Mouse (Mus musculus) forebrain, embryonic 16.5 days (tissue): ENCODE data around the gene Tbc1d21. TPM values are rescaled to one million over a fixed set of nuclear protein-coding genes. Genes with fewer than 3 reads are reported as not detected.
A peak's percentile ranks its signal among the peaks of the same experiment; 100 is the strongest.

Source experiments
- ATAC-seq: fragments of 200-750 bp; cut with Nextera tagmentation; 2 replicates; pipeline ENCODE4 v1.8.0; 2017; ENCODE audit warnings: mild to moderate bottlenecking, moderate library complexity
- H3K27ac ChIP-seq: fragments of 300-500 bp; sonication (generic); 2 replicates; pipeline ENCODE4 v1.5.1; 2014; ENCODE audit warnings: low read length, control low read depth
- H3K27me3 ChIP-seq: fragments of 300-500 bp; sonication (generic); replicated peaks from 2 replicates; pipeline ENCODE4 v1.6.1; 2014; ENCODE audit warnings: low read length; ENCODE audit not compliant: control insufficient read depth, insufficient read depth
- H3K36me3 ChIP-seq: fragments of 300-500 bp; sonication (generic); 2 replicates; pipeline ENCODE4 v1.6.1; 2014; ENCODE audit not compliant: control insufficient read depth, insufficient read depth
- H3K4me1 ChIP-seq: fragments of 300-500 bp; sonication (generic); replicated peaks from 2 replicates; pipeline ENCODE4 v1.6.1; 2014; ENCODE audit warnings: low read length; ENCODE audit not compliant: control insufficient read depth, insufficient read depth
- H3K4me2 ChIP-seq: fragments of 300-500 bp; sonication (generic); 2 replicates; pipeline ENCODE4 v1.6.1; 2014; ENCODE audit warnings: mild to moderate bottlenecking, low read length, control low read depth
- H3K4me3 ChIP-seq: fragments of 300-500 bp; sonication (generic); replicated peaks from 2 replicates; pipeline ENCODE4 v1.5.1; 2014; ENCODE audit warnings: mild to moderate bottlenecking, low read length, control low read depth
- H3K9ac ChIP-seq: fragments of 300-500 bp; sonication (generic); replicated peaks from 2 replicates; pipeline ENCODE4 v1.6.1; 2014; ENCODE audit warnings: low read depth, low read length, control low read depth
- H3K9me3 ChIP-seq: fragments of 300-500 bp; sonication (generic); 2 replicates; pipeline ENCODE4 v1.6.1; 2016; ENCODE audit warnings: low read length; ENCODE audit not compliant: control insufficient read depth
- WGBS: fragments of 180-500 bp; shearing (Covaris S2); extraction: QIAGEN DNeasy Blood & Tissue Kit; methylation state at CpG from one replicate; pipeline ENCODE4 v1.1.7; 2014; 5-methylcytosine and 5-hydroxymethylcytosine counted together
- polyA plus RNA-seq: library from polyadenylated mRNA; unstranded; fragments of >200 nt; fragmentation: Nextera tagmentation; extraction: Ambion mirVana; gene quantifications from 2 replicates; pipeline ENCODE4 v1.2.1, GENCODE M21; 2015

Gene Tbc1d21
- polyA plus RNA-seq, 1 experiment from 2014 or later = not detected

DNA sequence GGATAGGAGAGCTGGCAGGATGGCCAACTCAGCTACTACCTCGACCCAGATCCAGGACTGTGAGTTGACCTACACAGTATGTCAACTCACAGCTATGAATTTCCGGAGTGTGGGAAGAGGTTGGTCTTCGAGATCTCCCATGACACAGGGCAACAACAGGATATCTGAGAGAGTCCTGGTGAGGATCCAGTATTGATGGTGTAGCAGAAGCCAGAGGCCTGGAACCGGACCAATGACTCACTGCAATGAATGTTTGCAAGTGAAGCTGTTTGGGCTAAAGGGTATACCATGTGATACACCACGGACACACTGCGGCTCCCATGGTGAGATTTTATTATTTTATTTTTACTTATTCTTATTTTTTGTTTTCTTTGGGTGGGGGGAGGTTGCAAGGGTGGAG, 15.6 kb downstream of the Tbc1d21 start:
- WGBS = 81% methylated on average over 6 of the region's 6 CpGs
- Histone ChIP-seq H3K36me3 (no peaks in the 10 kb centered on the region), H3K4me3 (no peak overlapping the region), H3K27ac (no peak overlapping the region), H3K9me3 (no peaks in the 10 kb centered on the region), H3K4me2 (no peak overlapping the region), H3K4me1 (peaks cover 18% of the 10 kb centered on the region), H3K9ac (no peak overlapping the region), H3K27me3 (no peaks in the 10 kb centered on the region)
- no peak for ATAC-seq

DNA sequence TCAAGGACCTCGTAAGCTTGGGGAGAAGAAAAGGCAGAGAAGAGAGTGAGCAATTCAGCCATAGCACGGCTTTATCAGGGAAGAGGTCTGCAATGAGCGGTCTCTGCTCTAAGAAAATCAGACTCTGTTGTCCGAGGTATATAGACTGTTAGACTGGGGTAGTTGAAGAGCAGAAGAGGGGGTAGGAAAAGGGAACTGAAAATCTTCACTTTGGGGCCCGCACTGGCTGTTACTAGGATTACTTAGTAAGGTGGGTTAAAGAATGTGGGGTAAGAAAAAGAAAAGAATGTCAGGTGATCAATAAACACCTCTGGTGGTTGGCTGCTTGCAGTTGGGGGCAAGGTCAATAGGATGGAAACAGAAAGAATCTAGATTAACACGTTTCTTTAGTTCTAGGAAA, 17.0 kb downstream of the Tbc1d21 start:
- Histone ChIP-seq H3K9ac (no peak overlapping the region), H3K36me3 (no peaks in the 10 kb centered on the region), H3K4me2 (no peak overlapping the region), H3K27ac (no peak overlapping the region), H3K27me3 (no peaks in the 10 kb centered on the region), H3K4me3 (no peak overlapping the region), H3K4me1 (peaks cover 18% of the 10 kb centered on the region), H3K9me3 (no peaks in the 10 kb centered on the region)
- no peak for ATAC-seq
- WGBS = 88% methylated on average over 6 of the region's 6 CpGs

DNA sequence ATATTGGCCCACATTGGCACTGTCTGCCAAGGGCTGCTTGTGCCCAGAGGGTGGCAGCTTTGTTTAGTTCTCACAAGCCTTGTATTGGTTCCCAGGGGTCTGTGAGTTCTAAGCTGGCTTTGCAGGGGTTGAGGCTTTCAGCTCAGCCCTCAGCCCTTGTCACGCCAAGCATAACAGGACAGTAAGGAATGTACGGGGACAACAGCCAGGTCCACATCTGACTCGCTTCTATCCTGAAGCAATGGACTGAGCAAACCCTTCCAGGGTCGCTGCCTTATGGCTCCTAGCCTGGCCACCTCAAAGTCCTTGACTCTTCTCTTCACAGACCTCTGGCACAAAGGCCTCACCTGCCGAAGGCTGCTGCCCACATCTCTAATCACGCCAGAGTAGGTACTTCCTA, 22.5 kb downstream of the Tbc1d21 start:
- ATAC-seq = no peak
- Histone ChIP-seq H3K27me3 (no peaks in the 10 kb centered on the region), H3K4me2 (no peak overlapping the region), H3K4me1 (0 out of 2 replicates have a peak, but pooled peaks cover 2% of the 10 kb centered on the region), H3K9me3 (no peaks in the 10 kb centered on the region), H3K4me3 (no peak overlapping the region), H3K36me3 (no peaks in the 10 kb centered on the region), H3K27ac (no peak overlapping the region), H3K9ac (no peak overlapping the region)
- 82% methylated on average over 6 of the region's 6 CpGs for WGBS

DNA sequence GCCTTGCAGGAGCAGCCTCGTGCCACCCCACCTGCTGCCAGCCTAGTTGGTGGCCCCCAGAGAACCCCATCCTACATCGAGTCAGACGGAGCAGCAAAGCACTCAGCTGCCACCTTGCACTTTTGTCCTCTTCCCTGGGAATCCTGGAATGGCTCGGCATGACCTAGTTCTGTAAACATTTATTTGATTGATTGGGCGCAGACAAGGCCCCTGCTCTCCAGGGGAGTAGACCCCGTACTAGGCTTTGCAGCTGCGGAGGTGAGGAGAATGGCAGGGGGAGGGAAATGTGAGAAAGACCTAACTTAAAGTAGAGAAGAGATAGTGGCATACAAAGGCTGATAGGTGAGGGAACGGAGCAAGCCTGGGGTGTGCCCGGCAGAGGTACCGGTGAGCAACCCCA, 23.8 kb downstream of the Tbc1d21 start:
- 47% methylated on average over 10 of the region's 10 CpGs for WGBS
- Histone ChIP-seq H3K36me3 (no peaks in the 10 kb centered on the region), H3K27me3 (no peaks in the 10 kb centered on the region), H3K9me3 (no peaks in the 10 kb centered on the region), H3K27ac (no peak overlapping the region), H3K9ac (no peak overlapping the region), H3K4me3 (no peak overlapping the region), H3K4me2 (no peak overlapping the region), H3K4me1 (0 out of 2 replicates have a peak, but pooled peaks cover 2% of the 10 kb centered on the region)
- ATAC-seq = no peak

DNA sequence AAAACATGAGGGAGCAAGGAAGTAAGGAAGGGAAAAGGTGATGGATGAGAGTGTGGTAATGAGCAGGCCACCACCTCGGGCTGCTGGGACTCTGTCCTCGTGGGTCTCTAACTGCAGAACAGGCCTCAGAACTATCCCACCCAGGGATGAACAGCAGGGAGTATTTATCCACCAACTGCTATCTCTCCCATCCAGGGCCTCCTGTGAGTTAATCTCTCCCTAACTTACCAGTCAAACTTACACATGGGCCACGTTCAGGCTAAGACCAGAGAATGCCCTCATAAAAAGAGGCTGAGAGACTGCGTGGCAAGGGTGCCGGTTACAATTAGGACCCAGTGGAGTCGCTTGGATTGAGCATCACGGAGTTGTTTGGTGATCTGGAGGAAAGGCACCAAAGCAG, 24.3 kb downstream of the Tbc1d21 start:
- no peak for ATAC-seq

DNA sequence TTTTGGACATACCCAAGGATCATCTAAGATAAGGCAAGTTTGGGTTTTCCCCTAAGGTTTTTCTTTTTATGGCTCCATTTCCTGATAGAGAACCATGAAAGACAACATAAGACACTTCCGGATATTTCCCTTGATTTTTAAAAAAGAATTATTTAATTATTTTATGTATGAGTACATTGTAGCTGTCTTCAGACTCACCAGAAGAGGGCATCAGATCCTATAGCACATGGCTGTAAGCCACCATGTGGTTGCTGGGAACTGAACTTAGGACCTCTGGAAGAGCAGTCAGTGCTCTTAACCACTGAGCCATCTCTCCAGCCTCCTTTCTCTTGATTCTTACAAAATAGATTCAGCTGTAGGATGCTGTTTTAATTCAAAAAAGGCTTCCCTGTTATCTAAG, 28.5 kb downstream of the Tbc1d21 start:
- no peaks in the 10 kb centered on the region for H3K27me3 ChIP-seq
- 0 out of 2 replicates have a peak, but pooled peaks cover 2% of the 10 kb centered on the region for H3K4me1 ChIP-seq
- no peaks in the 10 kb centered on the region for H3K9me3 ChIP-seq
- no peaks in the 10 kb centered on the region for H3K36me3 ChIP-seq
- H3K9ac ChIP-seq = no peak overlapping the region
- H3K27ac ChIP-seq = no peak overlapping the region
- 93% methylated on average over 1 of the region's 1 CpGs for WGBS
- H3K4me2 ChIP-seq = no peak overlapping the region
- no peak for ATAC-seq
- H3K4me3 ChIP-seq = no peak overlapping the region

More for the DNA sequence above, 24.3 kb downstream of the Tbc1d21 start:
- H3K9me3 ChIP-seq = no peaks in the 10 kb centered on the region
- no peaks in the 10 kb centered on the region for H3K36me3 ChIP-seq
- H3K4me1 ChIP-seq = 0 out of 2 replicates have a peak, but pooled peaks cover 2% of the 10 kb centered on the region
- no peak overlapping the region for H3K27ac ChIP-seq
- 79% methylated on average over 7 of the region's 7 CpGs for WGBS
- no peak overlapping the region for H3K4me3 ChIP-seq
- H3K9ac ChIP-seq = no peak overlapping the region
- H3K27me3 ChIP-seq = no peaks in the 10 kb centered on the region
- no peak overlapping the region for H3K4me2 ChIP-seq

DNA sequence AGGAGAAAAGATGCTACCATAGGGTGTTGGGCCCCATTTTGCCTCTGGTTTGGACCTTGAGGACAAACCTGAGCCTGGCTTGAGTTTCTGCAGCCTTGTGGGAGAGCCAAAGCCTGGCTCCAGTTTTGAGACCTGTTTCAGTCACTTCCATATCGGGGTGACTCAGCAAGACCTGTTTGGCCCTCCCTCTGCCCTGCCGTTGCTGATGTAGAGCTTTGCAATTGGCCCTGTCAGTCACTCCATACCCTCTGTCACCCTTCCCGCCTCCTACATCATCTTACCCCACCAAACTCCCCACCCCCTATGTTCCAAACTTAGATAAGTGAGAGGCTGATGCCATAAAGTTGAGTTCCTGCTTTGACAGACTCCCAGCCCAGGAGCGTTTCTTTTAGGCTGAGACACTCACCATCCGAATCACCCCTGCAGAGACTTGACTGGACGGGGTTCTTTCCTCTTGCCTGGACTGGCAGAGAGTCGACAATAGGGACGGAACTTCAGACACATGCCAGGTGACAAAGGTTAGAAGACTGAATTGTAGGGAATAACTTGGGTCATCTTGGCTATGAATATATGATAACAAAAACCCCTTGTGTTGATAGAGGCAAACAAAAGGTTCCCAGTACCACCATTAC, 33.5 kb downstream of the Tbc1d21 start:
- no peaks in the 10 kb centered on the region for H3K4me1 ChIP-seq
- H3K4me3 ChIP-seq = no peak overlapping the region
- H3K27ac ChIP-seq = no peak overlapping the region
- H3K9me3 ChIP-seq = no peaks in the 10 kb centered on the region
- no peak for ATAC-seq
- no peak overlapping the region for H3K4me2 ChIP-seq
- no peak overlapping the region for H3K9ac ChIP-seq
- H3K36me3 ChIP-seq = no peaks in the 10 kb centered on the region
- no peaks in the 10 kb centered on the region for H3K27me3 ChIP-seq
- WGBS = 78% methylated on average over 8 of the region's 8 CpGs

DNA sequence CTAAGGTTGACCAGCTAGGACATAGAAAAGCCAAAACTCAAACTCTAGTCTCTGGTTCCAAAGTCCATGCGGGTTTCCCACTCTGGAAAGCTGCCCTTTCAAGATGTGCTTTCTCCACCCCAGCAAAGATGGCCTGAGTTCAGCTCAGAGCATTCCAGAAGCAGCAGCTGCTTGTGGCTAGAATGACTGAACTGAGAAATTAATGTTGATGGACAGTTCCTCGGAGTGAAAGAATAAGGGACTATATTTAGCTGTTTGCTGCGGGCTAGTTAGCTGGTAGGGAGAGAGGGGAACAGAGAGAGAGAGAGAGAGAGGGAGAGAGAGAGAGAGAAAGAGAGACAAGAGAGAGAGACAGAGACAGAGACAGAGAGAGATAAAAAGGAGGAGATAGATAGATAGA, 39.0 kb downstream of the Tbc1d21 start:
- H3K4me2 ChIP-seq = no peak overlapping the region
- no peaks in the 10 kb centered on the region for H3K9me3 ChIP-seq
- 51% methylated on average over 3 of the region's 3 CpGs for WGBS
- no peaks in the 10 kb centered on the region for H3K36me3 ChIP-seq
- H3K27ac ChIP-seq = no peak overlapping the region
- H3K4me1 ChIP-seq = peaks cover 9% of the 10 kb centered on the region
- no peak overlapping the region for H3K9ac ChIP-seq
- no peak for ATAC-seq
- H3K4me3 ChIP-seq = no peak overlapping the region
- H3K27me3 ChIP-seq = no peaks in the 10 kb centered on the region

DNA sequence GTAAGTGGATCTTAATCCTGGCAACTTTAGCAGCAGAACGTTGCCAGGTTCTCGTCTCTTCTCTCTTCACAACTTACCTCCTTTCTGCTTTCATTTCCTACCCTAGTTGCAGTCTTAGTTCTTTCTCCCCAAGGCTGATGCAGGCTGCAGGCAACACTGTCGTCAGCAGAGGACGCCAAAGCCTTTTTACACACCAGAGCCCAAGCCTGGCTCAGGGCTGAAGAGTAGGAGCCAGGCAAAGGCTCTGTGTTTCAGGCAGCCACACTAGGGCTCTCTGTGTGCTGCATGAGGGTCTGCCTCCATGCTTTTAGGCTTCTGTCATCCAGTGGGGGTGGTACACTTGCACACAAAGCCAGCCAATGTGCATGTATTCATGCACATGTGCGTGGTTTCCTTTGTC, 40.0 kb downstream of the Tbc1d21 start:
- Histone ChIP-seq H3K9ac (no peak overlapping the region), H3K4me3 (no peak overlapping the region), H3K27ac (no peak overlapping the region), H3K4me2 (no peak overlapping the region), H3K36me3 (no peaks in the 10 kb centered on the region), H3K27me3 (no peaks in the 10 kb centered on the region), H3K4me1 (peaks cover 9% of the 10 kb centered on the region), H3K9me3 (no peaks in the 10 kb centered on the region)
- WGBS = 22% methylated on average over 5 of the region's 5 CpGs
- ATAC-seq = peak; percentile 96

DNA sequence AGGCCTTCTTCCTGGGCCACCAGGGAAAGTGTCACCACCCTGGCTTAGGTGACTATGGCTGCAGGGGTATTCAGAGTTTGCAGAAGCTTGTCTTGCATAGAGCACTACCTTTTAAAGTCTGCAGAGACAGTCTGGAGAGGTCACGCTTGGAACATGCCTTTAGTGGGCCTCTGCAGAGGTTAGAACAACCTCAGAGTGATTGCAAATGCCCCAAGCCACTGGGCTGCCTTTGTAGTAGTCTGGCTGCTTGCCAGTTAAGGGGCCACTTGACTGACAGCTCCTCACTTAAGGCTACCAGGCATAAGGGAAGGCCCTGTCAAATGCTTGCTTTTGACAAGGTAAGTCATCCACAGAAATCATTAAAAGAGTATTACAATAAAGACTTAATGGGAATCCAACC, 42.9 kb downstream of the Tbc1d21 start:
- Histone ChIP-seq H3K4me3 (no peak overlapping the region), H3K27me3 (0 out of 2 replicates have a peak, but pooled peaks cover 2% of the 10 kb centered on the region), H3K36me3 (no peaks in the 10 kb centered on the region), H3K9me3 (no peaks in the 10 kb centered on the region), H3K27ac (no peak overlapping the region), H3K4me1 (peaks cover 9% of the 10 kb centered on the region), H3K4me2 (no peak overlapping the region), H3K9ac (no peak overlapping the region)
- ATAC-seq = no peak
- WGBS = 17% methylated on average over 1 of the region's 1 CpGs
